Mouse (Mus musculus): ENCODE data around the gene Vamp1. TPM values are rescaled to one million over a fixed set of nuclear protein-coding genes. Genes with fewer than 3 reads are reported as not detected.

Vamp1 gene
- total and polyA plus RNA-seq, 2 experiments from 2014 or later: 40.5 to 47.6 TPM

DNA sequence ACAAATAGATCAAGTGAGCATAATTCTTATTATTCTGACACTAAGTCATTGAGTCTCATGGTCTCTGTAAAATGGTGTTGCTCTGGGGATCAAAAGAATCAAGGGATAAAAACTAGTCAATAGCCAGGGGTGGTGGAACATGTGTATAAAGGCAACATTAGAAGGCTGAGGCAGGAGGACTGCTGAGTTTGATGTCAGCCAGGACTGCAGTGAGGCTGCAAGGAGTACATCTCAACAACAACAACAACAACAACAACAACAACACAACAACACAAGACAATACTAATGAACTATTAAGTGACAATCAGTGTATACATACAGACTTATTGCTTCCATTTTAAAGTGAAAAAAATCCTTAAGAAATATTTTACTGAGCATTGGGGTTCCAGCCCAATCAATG, 24.5 kb upstream of the Vamp1 start:
- H3K9ac ChIP-seq (replicated peaks; ENCODE audit: low read length, poor library complexity, severe bottlenecking): peak overlapping the region; percentile 62
- DNase-seq (ENCODE audit: low spot score) (no peak), ATAC-seq (ENCODE audit: low FRiP score) (no peak)
- no peaks in the 10 kb centered on the region for H3K4me1 ChIP-seq (ENCODE audit: insufficient read depth, low read length)
- no peak for TF ChIP-seq CTCF (IDR thresholded peaks at IDR 0.05)
- no peaks in the 10 kb centered on the region for H3K9me3 ChIP-seq (ENCODE audit: low read length)
- no peaks in the 10 kb centered on the region for H3K27me3 ChIP-seq (ENCODE audit: insufficient read depth, low read length)
- H3K36me3 ChIP-seq (ENCODE audit: insufficient read depth, low read length): peaks cover 29% of the 10 kb centered on the region
- H3K4me3 ChIP-seq (ENCODE audit: low read depth, low read length): peak overlapping the region; percentile 54
- H3K27ac ChIP-seq (ENCODE audit: low read depth, low read length): 0 out of 2 replicates have a peak overlapping the region, but pooled peaks have one; percentile 98
- H3K4me2 ChIP-seq (ENCODE audit: low read depth, low read length, poor library complexity, severe bottlenecking): peak overlapping the region; percentile 64

DNA sequence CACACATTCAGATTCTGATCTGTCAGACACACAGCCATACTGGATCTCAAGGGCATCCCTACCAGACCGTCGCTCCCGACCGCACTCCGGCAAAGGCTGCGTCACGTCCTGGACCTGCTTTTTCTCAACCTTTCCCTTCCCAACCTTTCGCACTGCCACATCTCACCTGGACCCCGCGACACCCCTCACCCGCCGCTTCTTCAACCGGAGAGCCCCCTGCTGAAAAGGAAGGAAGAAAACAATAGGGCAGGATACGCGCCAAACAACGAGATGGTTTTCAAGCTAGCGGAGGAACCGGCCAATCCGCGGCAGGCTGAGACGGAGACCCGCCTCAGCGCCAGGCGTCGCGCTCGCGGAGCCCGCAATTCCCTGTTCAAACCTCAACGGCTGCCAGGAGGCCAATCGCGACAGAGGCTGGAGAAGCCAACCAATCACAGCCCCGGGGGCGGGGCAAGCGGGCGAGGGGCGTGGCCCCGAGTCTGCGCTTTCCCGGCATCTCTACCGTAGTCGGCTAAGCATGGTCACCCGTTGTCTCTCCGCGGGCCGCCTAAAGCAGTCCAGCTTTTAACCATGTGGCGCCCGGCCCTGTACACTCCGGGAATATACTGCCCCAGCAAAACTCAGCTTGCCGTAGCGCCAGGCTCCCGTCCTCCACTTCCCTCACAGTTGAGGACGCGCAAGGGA, 23.9 kb upstream of the Vamp1 start, which contains the start of the genes Ncapd2 and Mrpl51:
Gene Ncapd2, minus strand, starts transcription at position 370 of the 684 bp plus-strand sequence.
Gene Mrpl51, plus strand, starts transcription at position 470 of the 684 bp plus-strand sequence.
- WGBS: under 1% methylated on average over 50 of the region's 54 CpGs
- DNase-seq (ENCODE audit: low spot score): peak; percentile 99
- H3K4me2 ChIP-seq (ENCODE audit: low read depth, low read length, poor library complexity, severe bottlenecking): peak within 1 kb of the TSS; percentile 64

DNA sequence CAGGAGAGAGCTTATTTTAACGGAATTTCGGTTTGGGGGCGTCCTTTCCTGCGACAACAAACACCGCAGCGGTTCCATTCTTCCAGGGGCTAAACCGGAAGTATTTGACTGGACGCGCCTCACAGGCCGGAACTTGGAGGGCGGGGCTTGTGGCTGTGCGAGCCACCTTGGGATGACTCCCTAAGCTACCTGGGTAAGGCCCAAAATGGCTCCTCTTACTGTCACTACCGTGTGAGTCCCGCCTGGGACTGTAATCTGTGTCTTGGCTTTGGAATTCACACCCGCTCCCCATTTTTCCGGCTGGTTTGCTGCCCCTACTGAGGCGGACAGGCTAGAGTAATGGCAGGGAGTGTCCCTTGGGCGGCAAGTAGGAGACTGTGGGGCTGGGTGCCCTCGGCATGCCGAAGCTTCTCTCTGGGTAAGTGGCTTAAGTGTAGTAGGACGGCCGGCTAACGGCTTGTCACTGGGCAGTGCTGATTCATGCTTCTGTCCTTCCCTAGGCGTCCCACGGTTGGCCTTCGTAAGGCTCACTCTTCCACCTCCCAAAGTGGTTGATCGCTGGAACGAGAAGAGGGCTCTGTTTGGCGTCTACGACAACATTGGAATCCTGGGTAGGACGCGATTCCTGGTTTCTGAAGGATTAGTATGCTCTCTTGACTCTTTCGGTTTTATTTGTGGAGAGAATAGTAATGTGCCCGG, 23.2 kb upstream of the Vamp1 start:
- Histone ChIP-seq H3K36me3 (ENCODE audit: insufficient read depth, low read length) (peaks cover 15% of the 10 kb centered on the region), H3K4me3 (ENCODE audit: low read depth, low read length) (peak overlapping the region; percentile 54), H3K9me3 (ENCODE audit: low read length) (no peaks in the 10 kb centered on the region), H3K4me1 (ENCODE audit: insufficient read depth, low read length) (no peaks in the 10 kb centered on the region), H3K9ac (replicated peaks; ENCODE audit: low read length, poor library complexity, severe bottlenecking) (peak overlapping the region; percentile 66), H3K27me3 (ENCODE audit: insufficient read depth, low read length) (no peaks in the 10 kb centered on the region), H3K4me2 (ENCODE audit: low read depth, low read length, poor library complexity, severe bottlenecking) (peak overlapping the region; percentile 64), H3K27ac (ENCODE audit: low read depth, low read length) (peak overlapping the region; percentile 98)
- peak; percentile 94 for ATAC-seq (ENCODE audit: low FRiP score)
- no peak for TF ChIP-seq CTCF (IDR thresholded peaks at IDR 0.05)
- DNase-seq (ENCODE audit: low spot score): peak; percentile 98
- WGBS: under 1% methylated on average over 34 of the region's 34 CpGs

More for the DNA sequence above, 23.9 kb upstream of the Vamp1 start, which contains the start of the genes Ncapd2 and Mrpl51:
- Histone ChIP-seq H3K27me3 (ENCODE audit: insufficient read depth, low read length) (no peaks in the 10 kb centered on the region), H3K4me3 (ENCODE audit: low read depth, low read length) (peak within 1 kb of the TSS; percentile 54), H3K36me3 (ENCODE audit: insufficient read depth, low read length) (peaks cover 22% of the 10 kb centered on the region), H3K9ac (replicated peaks; ENCODE audit: low read length, poor library complexity, severe bottlenecking) (peak within 1 kb of the TSS; percentile 66), H3K9me3 (ENCODE audit: low read length) (no peaks in the 10 kb centered on the region), H3K4me1 (ENCODE audit: insufficient read depth, low read length) (no peaks in the 10 kb centered on the region), H3K27ac (ENCODE audit: low read depth, low read length) (peak within 1 kb of the TSS; percentile 98)
- ATAC-seq (ENCODE audit: low FRiP score): peak; percentile 98
- TF ChIP-seq CTCF (IDR thresholded peaks at IDR 0.05): peak; percentile 52

DNA sequence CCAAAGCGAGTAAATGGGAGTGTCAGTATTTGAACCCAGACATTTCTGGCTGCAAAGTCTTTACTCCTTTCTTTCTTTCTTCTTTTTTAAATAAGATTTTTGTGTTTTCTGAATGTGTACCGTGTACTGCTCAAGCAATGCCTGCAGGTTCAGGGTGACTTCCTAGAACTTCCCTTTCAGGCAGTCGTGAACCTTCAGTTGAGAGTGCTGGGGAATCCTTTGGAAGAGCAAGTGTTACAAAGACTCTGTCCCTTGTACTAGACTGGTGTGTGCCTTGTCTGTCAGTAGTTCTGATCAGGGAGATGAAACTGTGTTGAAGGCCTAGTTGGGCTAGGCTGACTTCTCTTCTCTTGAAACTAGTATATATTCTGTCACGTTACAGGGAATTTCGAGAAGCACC, 22.5 kb upstream of the Vamp1 start:
- no peaks in the 10 kb centered on the region for H3K27me3 ChIP-seq (ENCODE audit: insufficient read depth, low read length)
- H3K36me3 ChIP-seq (ENCODE audit: insufficient read depth, low read length): peaks cover 8% of the 10 kb centered on the region
- WGBS: 51% methylated on average over 5 of the region's 5 CpGs
- H3K9me3 ChIP-seq (ENCODE audit: low read length): no peaks in the 10 kb centered on the region
- H3K4me1 ChIP-seq (ENCODE audit: insufficient read depth, low read length): no peaks in the 10 kb centered on the region
- TF ChIP-seq CTCF (IDR thresholded peaks at IDR 0.05): no peak
- H3K4me2 ChIP-seq (ENCODE audit: low read depth, low read length, poor library complexity, severe bottlenecking): peak overlapping the region; percentile 64
- ATAC-seq (ENCODE audit: low FRiP score): no peak
- H3K4me3 ChIP-seq (ENCODE audit: low read depth, low read length): peak overlapping the region; percentile 54
- H3K27ac ChIP-seq (ENCODE audit: low read depth, low read length): peak overlapping the region; percentile 98
- no peak for DNase-seq (ENCODE audit: low spot score)
- peak overlapping the region; percentile 66 for H3K9ac ChIP-seq (replicated peaks; ENCODE audit: low read length, poor library complexity, severe bottlenecking)

DNA sequence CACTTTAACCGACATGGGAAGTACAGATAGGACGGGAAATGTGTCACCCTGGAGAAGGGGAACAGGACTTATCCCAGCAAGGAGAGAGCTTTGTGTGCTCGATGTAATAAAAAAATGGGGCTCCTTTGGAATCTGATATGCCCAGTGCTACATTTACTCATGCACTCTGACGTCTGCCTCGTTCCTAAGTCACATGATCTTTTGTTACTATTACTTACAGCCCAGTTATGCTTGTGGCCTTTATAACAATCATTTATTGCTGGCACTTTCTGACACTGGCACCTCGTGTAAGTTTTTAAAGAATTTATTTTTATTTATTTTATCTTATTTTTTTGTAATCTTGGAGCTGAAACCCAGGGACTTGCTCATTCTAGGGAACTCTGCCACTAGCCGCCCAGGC, 22.0 kb upstream of the Vamp1 start:
- WGBS: 79% methylated on average over 7 of the region's 7 CpGs
- H3K9ac ChIP-seq (replicated peaks; ENCODE audit: low read length, poor library complexity, severe bottlenecking): no peak overlapping the region
- no peaks in the 10 kb centered on the region for H3K27me3 ChIP-seq (ENCODE audit: insufficient read depth, low read length)
- DNase-seq (ENCODE audit: low spot score): no peak
- H3K27ac ChIP-seq (ENCODE audit: low read depth, low read length): no peak overlapping the region
- H3K4me1 ChIP-seq (ENCODE audit: insufficient read depth, low read length): no peaks in the 10 kb centered on the region
- no peak for TF ChIP-seq CTCF (IDR thresholded peaks at IDR 0.05)
- peaks cover 4% of the 10 kb centered on the region for H3K36me3 ChIP-seq (ENCODE audit: insufficient read depth, low read length)
- ATAC-seq (ENCODE audit: low FRiP score): no peak
- H3K4me3 ChIP-seq (ENCODE audit: low read depth, low read length): no peak overlapping the region
- H3K9me3 ChIP-seq (ENCODE audit: low read length): no peaks in the 10 kb centered on the region
- H3K4me2 ChIP-seq (ENCODE audit: low read depth, low read length, poor library complexity, severe bottlenecking): no peak overlapping the region

Data from midbrain, postnatal 0 days (tissue).